Mouse (Mus musculus) liver, embryonic 11.5 days (tissue): ENCODE measurements at regions not wholly inside any gene's neighbourhood (a gene's known extent, or its start where the extent isn't known, plus 50 kb on each side); places are given as distances from the start of the nearest gene placed in this dataset.
A peak's percentile ranks its signal among the peaks of the same experiment; 100 is the strongest.

ENCODE experiments used
- ATAC-seq: fragments of 200-750 bp; cut with Nextera tagmentation; replicated peaks from 2 replicates; pipeline ENCODE4 v1.8.0; 2017; ENCODE audit warnings: moderate number of reproducible peaks, mild to moderate bottlenecking, moderate TSS enrichment, moderate library complexity; ENCODE audit not compliant: low FRiP score
- DNase-seq: peaks from one replicate; pipeline ENCODE4 v3.0.0-alpha.2; 2017; ENCODE audit warnings: low spot score
- H3K27ac ChIP-seq: fragments of 300-500 bp; sonication (generic); 2 replicates; pipeline ENCODE4 v1.5.1; 2014; ENCODE audit warnings: mild to moderate bottlenecking, low read depth, low read length, control low read depth
- H3K27me3 ChIP-seq: fragments of 300-500 bp; sonication (generic); replicated peaks from 2 replicates; pipeline ENCODE4 v1.6.1; 2014; ENCODE audit warnings: low read length, mixed read lengths; ENCODE audit not compliant: control insufficient read depth, insufficient read depth
- H3K36me3 ChIP-seq: fragments of 300-500 bp; sonication (generic); 2 replicates; pipeline ENCODE4 v1.6.1; 2014; ENCODE audit warnings: mild to moderate bottlenecking, low read length, moderate library complexity, mixed read lengths; ENCODE audit not compliant: control insufficient read depth, insufficient read depth
- H3K4me1 ChIP-seq: fragments of 300-500 bp; sonication (generic); replicated peaks from 2 replicates; pipeline ENCODE4 v1.6.1; 2014; ENCODE audit warnings: low read length, mixed read lengths; ENCODE audit not compliant: control insufficient read depth, insufficient read depth
- H3K4me2 ChIP-seq: fragments of 300-500 bp; sonication (generic); 2 replicates; pipeline ENCODE4 v1.6.1; 2014; ENCODE audit warnings: mild to moderate bottlenecking, control low read depth, moderate library complexity
- H3K4me3 ChIP-seq: fragments of 300-500 bp; sonication (generic); 2 replicates; pipeline ENCODE4 v1.5.1; 2014; ENCODE audit warnings: low read depth, low read length, control low read depth
- H3K9ac ChIP-seq: fragments of 300-500 bp; sonication (generic); 2 replicates; pipeline ENCODE4 v1.6.1; 2014; ENCODE audit warnings: low read depth, low read length, control low read depth
- H3K9me3 ChIP-seq: fragments of 300-500 bp; sonication (generic); 2 replicates; pipeline ENCODE4 v1.6.1; 2016; ENCODE audit warnings: low read length, inconsistent platforms, mixed read lengths; ENCODE audit not compliant: control insufficient read depth
- WGBS: fragments of 180-500 bp; shearing (Covaris S2); extraction: QIAGEN DNeasy Blood & Tissue Kit; methylation state at CpG from one replicate; pipeline ENCODE4 v1.1.7; 2014; 5-methylcytosine and 5-hydroxymethylcytosine counted together

DNA sequence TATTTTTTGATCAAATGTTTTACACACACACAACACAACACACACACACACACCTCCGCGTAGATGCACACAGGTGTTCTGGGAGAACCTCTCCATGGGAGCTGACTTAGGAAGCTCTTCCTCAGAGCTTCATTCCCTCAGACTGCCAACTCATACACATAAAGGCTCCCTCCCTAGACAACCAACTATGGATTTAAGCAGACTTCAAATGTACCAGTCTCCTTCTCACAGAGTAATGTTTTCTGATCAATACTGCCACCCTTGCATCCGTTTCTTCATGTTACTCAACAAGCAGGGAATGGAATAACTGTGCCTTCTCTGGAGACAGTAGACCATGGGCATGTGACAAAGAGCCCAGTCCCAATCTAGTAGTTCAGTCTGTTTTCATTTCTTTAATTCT, 219.0 kb downstream of the Mef2c start:
- no peak for DNase-seq
- Histone ChIP-seq H3K9me3 (no peaks in the 10 kb centered on the region), H3K9ac (no peak overlapping the region), H3K27me3 (peaks cover 99% of the 10 kb centered on the region), H3K36me3 (no peaks in the 10 kb centered on the region), H3K4me1 (no peaks in the 10 kb centered on the region), H3K4me2 (no peak overlapping the region), H3K27ac (no peak overlapping the region), H3K4me3 (no peak overlapping the region)
- ATAC-seq, result no peak
- 14% methylated on average over 3 of the region's 3 CpGs for WGBS

DNA sequence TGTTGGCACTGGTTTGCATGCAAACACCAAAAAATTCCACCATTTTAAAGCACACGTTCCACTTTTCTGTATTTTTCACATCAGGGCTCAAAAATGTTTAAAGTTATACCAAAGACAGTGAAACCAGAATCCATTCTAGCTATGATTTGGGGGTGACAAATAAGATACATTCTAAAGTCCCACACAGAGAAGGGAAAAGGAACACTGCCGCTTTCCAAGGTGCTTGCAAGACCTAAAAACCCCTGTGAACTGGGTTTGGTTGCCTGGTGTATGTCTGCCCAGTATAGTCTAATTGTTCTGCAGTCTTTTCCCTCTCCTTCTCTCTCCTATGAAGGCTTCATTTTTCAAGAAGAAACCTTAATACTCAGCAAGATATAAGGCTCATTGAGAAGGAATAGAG, 219.6 kb downstream of the Mef2c start:
- no peaks in the 10 kb centered on the region for H3K9me3 ChIP-seq
- no peak overlapping the region for H3K27ac ChIP-seq
- H3K9ac ChIP-seq, result no peak overlapping the region
- H3K4me3 ChIP-seq, result no peak overlapping the region
- WGBS, result 17% methylated on average over 2 of the region's 2 CpGs
- H3K4me1 ChIP-seq, result no peaks in the 10 kb centered on the region
- peaks cover 99% of the 10 kb centered on the region for H3K27me3 ChIP-seq
- H3K4me2 ChIP-seq, result no peak overlapping the region
- no peaks in the 10 kb centered on the region for H3K36me3 ChIP-seq
- no peak for ATAC-seq
- DNase-seq, result no peak

DNA sequence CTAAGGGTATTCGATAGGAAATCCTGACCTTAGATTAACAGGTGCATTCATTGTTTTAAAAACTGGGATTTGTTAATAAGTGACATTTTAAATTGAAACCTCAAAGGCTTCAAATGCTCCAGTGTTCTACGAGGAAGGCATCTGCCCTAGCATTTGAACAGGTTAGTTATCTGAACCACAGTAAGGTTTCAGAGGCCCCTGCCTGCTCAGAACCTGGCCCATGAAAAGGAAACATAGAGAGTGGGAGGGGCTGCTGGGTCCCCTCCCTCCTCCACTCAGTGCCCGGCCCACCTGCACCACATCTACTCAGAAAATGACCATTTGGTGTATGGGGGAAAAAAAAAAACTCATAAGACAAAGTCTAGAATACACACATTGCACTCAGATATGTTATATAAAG, 220.4 kb downstream of the Mef2c start:
- WGBS, result 30% methylated on average over 3 of the region's 3 CpGs
- Histone ChIP-seq H3K9me3 (no peaks in the 10 kb centered on the region), H3K27me3 (peaks cover 96% of the 10 kb centered on the region), H3K36me3 (no peaks in the 10 kb centered on the region), H3K4me1 (no peaks in the 10 kb centered on the region), H3K4me3 (no peak overlapping the region), H3K9ac (no peak overlapping the region), H3K4me2 (no peak overlapping the region), H3K27ac (no peak overlapping the region)
- ATAC-seq (no peak), DNase-seq (no peak)

DNA sequence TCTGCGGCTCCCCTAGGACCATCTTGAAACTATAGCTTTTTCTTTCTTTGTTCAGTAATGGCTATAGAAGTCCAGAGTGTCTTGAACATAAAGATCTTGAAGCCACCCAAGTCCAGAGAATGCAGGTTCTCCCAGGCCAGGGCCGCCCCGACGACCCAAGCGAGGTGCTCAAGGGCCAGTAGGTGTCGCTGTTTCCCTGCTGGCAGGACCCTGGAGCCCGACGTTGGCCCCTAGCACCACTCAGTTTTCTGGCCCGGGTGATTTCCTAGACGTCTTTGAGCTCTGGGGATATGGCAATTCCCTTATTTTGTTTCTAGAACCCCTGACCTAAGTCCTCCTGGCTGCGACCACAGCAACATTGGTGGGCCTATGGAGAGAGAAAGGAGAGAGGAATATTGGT, 221.2 kb downstream of the Mef2c start:
- ATAC-seq, result peak; percentile 66
- under 1% methylated on average over 11 of the region's 11 CpGs for WGBS
- DNase-seq, result no peak

DNA sequence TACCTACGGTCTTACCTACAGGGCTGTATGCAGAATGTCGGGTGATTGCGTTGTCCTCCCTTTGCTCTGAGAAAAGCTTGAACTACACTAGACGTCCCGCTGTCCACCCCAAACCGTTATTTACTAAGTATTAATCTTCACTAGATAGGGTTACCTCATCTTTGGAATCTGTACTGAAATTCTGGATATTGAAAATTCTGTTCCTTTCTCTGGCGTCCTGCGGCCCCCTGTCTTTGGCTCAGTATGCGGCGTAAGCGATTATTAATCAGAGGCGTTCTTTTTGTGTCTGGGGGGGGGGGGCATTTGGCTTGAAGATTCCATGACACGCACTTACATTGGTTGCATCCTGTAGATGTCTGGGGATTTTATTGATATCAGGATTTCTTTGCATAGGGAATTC, 222.0 kb downstream of the Mef2c start:
- H3K9ac ChIP-seq, result no peak overlapping the region
- DNase-seq (no peak), ATAC-seq (no peak)
- no peaks in the 10 kb centered on the region for H3K36me3 ChIP-seq
- WGBS, result 6% methylated on average over 13 of the region's 13 CpGs
- no peak overlapping the region for H3K4me2 ChIP-seq
- peaks cover 95% of the 10 kb centered on the region for H3K27me3 ChIP-seq
- H3K27ac ChIP-seq, result no peak overlapping the region
- no peak overlapping the region for H3K4me3 ChIP-seq
- no peaks in the 10 kb centered on the region for H3K9me3 ChIP-seq
- H3K4me1 ChIP-seq, result no peaks in the 10 kb centered on the region

More for the DNA sequence above, 221.2 kb downstream of the Mef2c start:
- no peaks in the 10 kb centered on the region for H3K4me1 ChIP-seq
- H3K4me3 ChIP-seq, result no peak overlapping the region
- H3K27me3 ChIP-seq, result peaks cover 95% of the 10 kb centered on the region
- no peak overlapping the region for H3K27ac ChIP-seq
- no peak overlapping the region for H3K9ac ChIP-seq
- no peaks in the 10 kb centered on the region for H3K36me3 ChIP-seq
- H3K4me2 ChIP-seq, result no peak overlapping the region
- H3K9me3 ChIP-seq, result no peaks in the 10 kb centered on the region

DNA sequence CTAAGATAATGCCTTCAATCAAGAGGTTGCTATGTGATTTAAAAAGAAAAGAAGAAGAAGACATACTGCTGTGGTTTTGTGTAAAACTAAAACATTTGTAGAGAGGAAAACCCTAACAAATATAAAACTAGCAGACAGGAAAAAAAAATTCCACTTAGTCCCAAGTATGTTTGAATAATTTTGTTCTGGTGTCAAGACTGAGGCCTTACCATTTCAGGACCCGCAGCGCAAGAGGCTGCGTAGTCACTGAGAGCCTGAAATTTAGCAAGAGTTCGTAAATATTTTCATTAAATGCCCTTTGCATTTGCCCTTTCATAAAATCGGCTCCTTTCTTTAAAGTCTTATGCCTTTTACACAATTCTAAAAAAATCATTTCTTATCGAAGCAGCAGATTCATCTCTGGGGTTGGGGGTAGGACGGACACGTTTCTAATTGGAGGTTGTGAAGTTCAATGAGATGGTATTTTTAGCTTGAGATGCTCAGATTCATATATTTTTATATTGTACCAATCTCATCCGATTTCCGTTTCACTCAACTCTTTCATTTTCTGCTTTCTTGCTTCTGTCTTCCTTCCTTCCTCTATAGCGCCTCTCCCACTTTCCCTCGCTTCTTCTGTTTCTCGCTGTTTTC, 222.6 kb downstream of the Mef2c start:
- no peak overlapping the region for H3K4me3 ChIP-seq
- H3K4me2 ChIP-seq, result no peak overlapping the region
- DNase-seq, result no peak

DNA sequence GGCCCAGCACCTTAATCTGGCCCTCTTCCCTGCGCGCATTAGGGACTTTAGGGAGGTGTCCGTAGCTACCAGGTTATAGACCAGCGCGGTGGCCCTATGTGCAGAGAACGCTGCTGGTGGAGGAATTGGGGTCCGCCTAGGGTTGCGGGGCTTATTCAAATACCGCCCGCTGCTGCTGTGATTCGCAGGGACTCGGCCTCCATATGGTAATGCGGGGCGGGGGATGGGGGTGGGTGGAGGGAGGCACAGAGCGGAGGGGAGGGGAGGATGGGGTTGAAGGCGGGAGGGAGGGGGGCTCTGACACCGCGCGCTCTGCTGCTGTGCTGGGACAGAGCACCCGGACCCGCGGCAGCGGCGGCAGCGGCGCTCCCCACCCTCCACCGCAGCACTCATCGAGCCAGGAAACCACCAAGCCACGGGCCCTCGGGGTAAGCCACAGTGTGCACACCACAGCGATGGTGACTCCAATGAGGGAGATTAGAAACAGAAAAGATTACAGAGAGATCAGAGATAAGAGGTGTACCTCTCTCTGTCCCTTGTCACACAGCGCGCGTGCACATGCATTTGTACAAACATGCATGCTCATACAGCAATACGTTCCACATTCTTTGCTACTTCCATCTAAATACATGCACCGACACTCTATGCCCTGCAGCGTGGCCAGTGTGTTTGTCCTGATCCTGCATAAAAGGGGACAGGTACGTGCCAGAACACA, 223.4 kb downstream of the Mef2c start:
- WGBS, result 2% methylated on average over 37 of the region's 38 CpGs
- ATAC-seq (no peak), DNase-seq (no peak)
- Histone ChIP-seq H3K9me3 (no peaks in the 10 kb centered on the region), H3K4me2 (no peak overlapping the region), H3K4me3 (no peak overlapping the region), H3K9ac (no peak overlapping the region), H3K27me3 (peaks cover 95% of the 10 kb centered on the region), H3K4me1 (no peaks in the 10 kb centered on the region), H3K27ac (no peak overlapping the region), H3K36me3 (no peaks in the 10 kb centered on the region)

More for the DNA sequence above, 222.6 kb downstream of the Mef2c start:
- ATAC-seq, result no peak
- Histone ChIP-seq H3K9ac (no peak overlapping the region), H3K27ac (no peak overlapping the region), H3K4me1 (no peaks in the 10 kb centered on the region), H3K27me3 (peaks cover 95% of the 10 kb centered on the region), H3K36me3 (no peaks in the 10 kb centered on the region), H3K9me3 (no peaks in the 10 kb centered on the region)
- 7% methylated on average over 13 of the region's 13 CpGs for WGBS

DNA sequence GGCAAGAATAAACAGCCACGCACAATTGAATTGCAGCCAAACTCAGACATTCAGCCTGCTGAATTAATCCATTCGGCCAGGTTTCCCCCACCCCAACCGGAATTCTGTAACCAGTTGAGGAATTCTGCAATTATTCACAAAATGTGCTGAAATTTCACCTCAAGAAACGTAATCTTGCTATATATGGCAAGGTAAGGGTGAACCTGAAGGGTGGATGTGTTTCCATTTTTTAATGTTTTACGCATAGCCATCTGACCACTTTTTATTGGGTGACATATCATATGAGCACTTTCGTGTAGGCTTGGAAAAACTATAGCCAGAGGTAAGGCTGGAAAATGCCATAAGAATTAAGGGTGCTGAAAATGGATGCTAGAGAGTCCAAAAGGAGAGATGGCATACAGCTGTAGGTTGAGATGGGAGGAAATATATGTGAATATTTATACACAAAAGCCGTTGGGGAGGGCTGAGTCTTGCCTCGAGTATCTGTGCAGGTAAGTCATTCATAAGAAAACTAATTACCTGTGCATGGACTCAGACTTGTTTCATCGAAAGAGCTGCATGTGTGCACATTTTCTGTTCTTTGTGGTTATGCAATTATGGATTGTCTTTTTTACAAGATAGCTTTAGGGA, 224.0 kb downstream of the Mef2c start:
- 12% methylated on average over 9 of the region's 9 CpGs for WGBS
- Histone ChIP-seq H3K27ac (no peak overlapping the region), H3K27me3 (peaks cover 95% of the 10 kb centered on the region), H3K4me3 (no peak overlapping the region), H3K4me1 (no peaks in the 10 kb centered on the region), H3K36me3 (no peaks in the 10 kb centered on the region), H3K9me3 (no peaks in the 10 kb centered on the region), H3K4me2 (no peak overlapping the region), H3K9ac (no peak overlapping the region)
- ATAC-seq (no peak), DNase-seq (no peak)
